Mouse (Mus musculus): ENCODE data around the gene Bcorl1.

DNA sequence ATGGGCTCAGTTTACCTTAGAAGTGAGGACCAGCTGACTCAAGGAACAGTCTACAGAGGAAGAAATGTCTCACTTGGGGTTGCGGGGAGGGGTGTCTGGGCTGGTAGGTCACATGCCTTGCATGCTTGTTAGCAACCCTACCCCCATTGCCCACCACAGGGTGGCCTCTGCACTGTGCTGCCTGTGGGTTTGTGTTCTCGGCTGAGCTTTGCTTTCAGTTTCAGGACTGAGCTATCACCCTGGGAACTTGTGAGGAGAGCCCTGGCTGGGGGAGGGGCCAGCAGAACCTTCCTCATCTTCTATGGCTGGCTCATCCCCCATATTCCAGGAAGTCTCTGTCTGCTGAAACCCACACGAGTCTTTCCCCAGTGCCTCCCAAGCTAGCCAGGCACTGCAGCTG is 83.4 kb downstream of the Bcorl1 start:
- no peak for TF ChIP-seq CTCF (IDR thresholded peaks at IDR 0.05; ENCODE audit: low read depth)
- no peak for TF ChIP-seq EP300 (IDR thresholded peaks at IDR 0.05; ENCODE audit: low read depth)

Measured in liver, embryonic 14.5 days (tissue).